Mouse (Mus musculus) cerebellum, adult 2 months (tissue): ENCODE data around the gene Top2b.

Source experiments
- CTCF ChIP-seq: fragments of 200-500 bp; IDR thresholded peaks from 2 replicates; pipeline ENCODE4 v1.5.1; 2011; ENCODE audit warnings: low read depth, mild to moderate bottlenecking, control low read depth, low read length, moderate library complexity, borderline replicate concordance; ENCODE audit not compliant: insufficient read depth
- POLR2A ChIP-seq: fragments of 200-500 bp; IDR thresholded peaks from 2 replicates; pipeline ENCODE4 v1.6.1; 2011; ENCODE audit warnings: low read length, control low read depth, borderline replicate concordance; ENCODE audit not compliant: insufficient read depth

GRCm38 (mm10) chr14:16324394-16324793 is 40.6 kb upstream of the Top2b start:
- no peak for TF ChIP-seq POLR2A
- TF ChIP-seq CTCF: no peak
